Mouse (Mus musculus): ENCODE measurements around the gene Kcnh6.
"Not testable (repeated sequence)": the region's sequence is repeated elsewhere in the genome, so short reads cannot be mapped to it uniquely, and the experiment has no call there.

Gene Kcnh6

GRCm38 (mm10) chr11:106016440-106016839 is 8.5 kb downstream of the Kcnh6 start:
- DNase-seq: no peak

GRCm38 (mm10) chr11:106020051-106020763 is 12.3 kb downstream of the Kcnh6 start:
- peak; percentile 60 for DNase-seq

- no peak for DNase-seq
These were observed 17.9 kb downstream of the Kcnh6 start for GRCm38 (mm10) chr11:106025774-106026173.

- DNase-seq: peak; percentile 67
These were observed 18.7 kb downstream of the Kcnh6 start for GRCm38 (mm10) chr11:106026465-106027151.

- no peak for DNase-seq
These were observed 19.7 kb downstream of the Kcnh6 start for GRCm38 (mm10) chr11:106027607-106028006.

GRCm38 (mm10) chr11:106032074-106032473 is 24.1 kb downstream of the Kcnh6 start:
- not testable (repeated sequence) for DNase-seq

- peak; percentile 79 for DNase-seq
These were observed 25.6 kb downstream of the Kcnh6 start for GRCm38 (mm10) chr11:106033491-106033919.

- DNase-seq: no peak
These were observed 27.1 kb downstream of the Kcnh6 start for GRCm38 (mm10) chr11:106034986-106035385.

GRCm38 (mm10) chr11:106036548-106037417 is 28.9 kb downstream of the Kcnh6 start, which contains the start of gene Dcaf7:
TSS of gene Dcaf7 (plus strand) at chr11:106036872.
- peak; percentile 99 for DNase-seq

- DNase-seq: peak; percentile 86
These were observed 29.5 kb downstream of the Kcnh6 start for GRCm38 (mm10) chr11:106037418-106037751.

- DNase-seq: no peak
These were observed 36.4 kb downstream of the Kcnh6 start for GRCm38 (mm10) chr11:106044349-106044748.

GRCm38 (mm10) chr11:106045256-106045655 is 37.3 kb downstream of the Kcnh6 start:
- no peak for DNase-seq

GRCm38 (mm10) chr11:106045780-106046179 is 37.9 kb downstream of the Kcnh6 start:
- no peak for DNase-seq

GRCm38 (mm10) chr11:106046584-106046983 is 38.7 kb downstream of the Kcnh6 start:
- no peak for DNase-seq

- DNase-seq: no peak
These were observed 46.0 kb downstream of the Kcnh6 start for GRCm38 (mm10) chr11:106053921-106054320.

GRCm38 (mm10) chr11:106054600-106054999 is 46.7 kb downstream of the Kcnh6 start:
- DNase-seq: no peak

GRCm38 (mm10) chr11:106055341-106055740 is 47.4 kb downstream of the Kcnh6 start:
- DNase-seq: no peak

GRCm38 (mm10) chr11:106056819-106057491 is 49.0 kb downstream of the Kcnh6 start:
- no peak for DNase-seq

- DNase-seq: no peak
These were observed 50.1 kb downstream of the Kcnh6 start for GRCm38 (mm10) chr11:106058020-106058419.

GRCm38 (mm10) chr11:106060549-106060948 is 52.6 kb downstream of the Kcnh6 start:
- DNase-seq: no peak

- DNase-seq: no peak
These were observed 53.4 kb downstream of the Kcnh6 start for GRCm38 (mm10) chr11:106061311-106061710.

- no peak for DNase-seq
These were observed 55.8 kb downstream of the Kcnh6 start for GRCm38 (mm10) chr11:106063756-106064155.

Data from retina, postnatal 1 day (tissue).